Mouse (Mus musculus) heart, postnatal 14 days (tissue): ENCODE data around the gene Gsg1l. TPM values are rescaled to one million over a fixed set of nuclear protein-coding genes. Genes with fewer than 3 reads are reported as not detected.
A peak's percentile ranks its signal among the peaks of the same experiment; 100 is the strongest.

ENCODE experiments used
- DNase-seq, 2 experiments: peaks; one replicate each; pipeline ENCODE4 v3.0.0; 2021 to 2022
- intact Hi-C: fragments of 180-260 bp; cut with DNase I; formaldehyde crosslinking; loops from one replicate; pipeline ENCODE4 v1.15.1; 2025
- total RNA-seq, 2 experiments: library from RNA; stranded (reverse); gene quantifications; 2 replicates each; pipeline ENCODE4 v1.2.3; 2021

The Gsg1l gene
- total RNA-seq, 2 experiments from 2014 or later, result 10.3 to 10.7 TPM

DNA sequence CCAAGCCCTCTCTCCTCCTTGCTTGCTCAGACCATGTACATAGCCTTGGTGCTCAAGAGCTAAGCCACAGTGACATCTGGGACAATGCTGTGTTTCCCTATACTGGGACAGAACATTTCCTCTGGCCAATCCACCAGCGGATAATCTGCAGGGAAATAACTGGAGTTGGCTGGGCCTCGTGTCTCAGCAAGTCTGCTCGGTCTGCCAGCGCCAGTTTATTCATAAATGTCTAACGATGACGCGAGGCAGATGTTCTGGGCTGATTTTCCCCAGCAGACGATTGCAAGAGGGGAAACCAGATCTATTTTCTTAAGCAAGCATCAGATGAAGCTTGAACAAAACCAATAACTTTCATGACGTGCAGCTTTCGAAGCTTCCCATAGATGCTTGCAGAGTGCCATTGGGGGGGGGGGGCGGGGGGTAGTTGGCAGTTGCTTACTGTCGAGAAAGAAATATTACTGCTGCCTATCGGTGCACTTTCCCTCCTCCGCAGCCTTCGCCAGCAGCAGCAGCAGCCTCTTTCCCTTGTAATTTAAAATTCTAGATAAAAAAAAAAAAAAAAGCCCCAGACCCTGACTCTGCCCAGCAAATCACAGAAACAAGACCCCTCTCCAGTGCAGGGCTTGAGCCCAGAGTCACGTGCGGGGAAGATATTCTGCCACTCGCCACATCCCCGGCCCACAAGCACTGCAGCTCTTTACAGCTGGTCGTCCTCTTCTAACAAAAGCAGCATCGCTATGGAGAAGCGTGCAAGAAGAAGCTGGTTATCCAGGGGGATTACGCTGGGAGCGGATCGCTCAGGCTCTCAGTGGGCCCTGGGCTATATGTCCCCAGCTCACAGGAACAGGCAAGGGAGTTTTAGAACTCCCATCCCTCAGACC lies 43.6 kb downstream of the Gsg1l start:
- peak; percentile 32 to 42 for DNase-seq

DNA sequence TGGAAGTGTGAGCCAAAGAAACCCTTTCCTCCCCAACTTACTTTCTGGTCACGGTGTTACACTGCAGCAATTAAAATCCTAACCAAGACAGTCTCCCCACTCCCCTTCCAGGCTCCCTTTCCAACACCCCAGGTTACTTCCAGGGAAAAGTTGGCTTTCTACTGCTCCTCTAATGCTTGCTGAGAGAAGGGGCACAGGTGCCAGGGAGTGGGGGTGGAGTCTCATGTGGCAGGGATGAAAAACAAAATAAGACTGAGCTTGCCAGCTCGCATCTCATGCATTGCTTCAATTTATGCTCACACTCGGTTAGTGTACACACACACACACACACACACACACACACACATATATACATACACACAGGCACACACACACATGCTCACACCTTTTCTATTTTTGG lies 46.9 kb downstream of the Gsg1l start:
- DNase-seq, result no peak
- intact Hi-C loops, result no loop called here

More for the DNA sequence above, 43.6 kb downstream of the Gsg1l start:
- intact Hi-C loops, result no loop called here

GRCm38 (mm10) chr7:126032776-126033209 lies 49.4 kb downstream of the Gsg1l start:
- intact Hi-C loops, result no loop called here
- DNase-seq, result no peak

GRCm38 (mm10) chr7:126032365-126032755 lies 49.9 kb downstream of the Gsg1l start:
- intact Hi-C loops, result no loop called here
- no peak for DNase-seq

- peak in 1 of 2 experiments; percentile 37 for DNase-seq
Observed at GRCm38 (mm10) chr7:126031598-126032364, 50.4 kb downstream of the Gsg1l start.

DNA sequence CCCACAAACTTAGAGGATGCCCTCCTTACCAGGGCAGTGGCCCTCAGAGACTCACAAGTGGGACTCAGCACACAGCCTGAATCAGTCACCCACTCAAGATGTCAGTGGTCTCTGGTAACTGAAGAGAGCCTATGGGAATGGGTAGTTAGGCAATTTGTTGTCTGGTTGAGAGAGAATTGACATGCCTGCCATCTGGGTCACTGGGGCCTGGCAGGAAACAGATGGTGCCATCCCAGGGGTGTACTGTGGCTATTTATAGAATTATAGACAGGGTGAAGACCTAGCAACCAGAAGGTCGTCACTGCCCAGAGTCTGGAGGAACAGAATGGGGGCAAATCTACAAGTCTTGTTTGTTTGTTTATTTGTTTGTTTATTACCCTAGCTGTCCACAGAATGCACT lies 54.8 kb downstream of the Gsg1l start:
- intact Hi-C loops, result no loop called here

More at GRCm38 (mm10) chr7:126031598-126032364, 50.4 kb downstream of the Gsg1l start:
- intact Hi-C loops, result no loop called here

DNA sequence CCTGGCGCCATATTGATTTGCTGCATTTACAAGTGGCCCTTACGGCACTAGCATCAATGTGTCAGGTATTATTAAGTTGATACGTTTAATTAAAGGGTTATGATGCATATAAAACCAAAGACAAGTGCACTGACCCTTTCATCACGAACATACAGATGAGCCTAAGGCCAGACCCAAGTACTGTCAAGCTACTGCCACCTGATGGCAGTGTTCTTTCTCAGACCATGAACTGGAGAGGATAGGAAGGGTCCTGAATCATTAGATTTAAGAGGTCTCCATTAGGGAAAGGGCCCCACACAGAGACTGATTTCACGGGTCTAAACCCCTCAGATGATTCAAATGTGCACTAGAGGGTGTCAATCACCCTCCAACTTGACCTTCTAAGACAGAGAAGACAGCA lies 55.6 kb downstream of the Gsg1l start:
- intact Hi-C loops, result no loop called here

More for the DNA sequence above, 54.8 kb downstream of the Gsg1l start:
- DNase-seq, result peak in 1 of 2 experiments; percentile 22

GRCm38 (mm10) chr7:126019966-126020365 lies 62.2 kb downstream of the Gsg1l start:
- DNase-seq, result no peak
- intact Hi-C loops, result no loop called here

More for the DNA sequence above, 55.6 kb downstream of the Gsg1l start:
- DNase-seq, result no peak

- intact Hi-C loops, result no loop called here
Observed at GRCm38 (mm10) chr7:126019321-126019720, 62.9 kb downstream of the Gsg1l start.

GRCm38 (mm10) chr7:126017455-126017854 lies 64.8 kb downstream of the Gsg1l start:
- intact Hi-C loops, result no loop called here
- DNase-seq, result no peak

More at GRCm38 (mm10) chr7:126019321-126019720, 62.9 kb downstream of the Gsg1l start:
- DNase-seq, result no peak

- intact Hi-C loops, result no loop called here
- DNase-seq, result no peak
Observed at GRCm38 (mm10) chr7:126012325-126013021, 69.7 kb downstream of the Gsg1l start.

GRCm38 (mm10) chr7:126008789-126009148 lies 73.4 kb downstream of the Gsg1l start:
- DNase-seq, result no peak
- intact Hi-C loops, result no loop called here

GRCm38 (mm10) chr7:126008139-126008788 lies 73.9 kb downstream of the Gsg1l start:
- intact Hi-C loops, result no loop called here
- DNase-seq, result no peak

DNA sequence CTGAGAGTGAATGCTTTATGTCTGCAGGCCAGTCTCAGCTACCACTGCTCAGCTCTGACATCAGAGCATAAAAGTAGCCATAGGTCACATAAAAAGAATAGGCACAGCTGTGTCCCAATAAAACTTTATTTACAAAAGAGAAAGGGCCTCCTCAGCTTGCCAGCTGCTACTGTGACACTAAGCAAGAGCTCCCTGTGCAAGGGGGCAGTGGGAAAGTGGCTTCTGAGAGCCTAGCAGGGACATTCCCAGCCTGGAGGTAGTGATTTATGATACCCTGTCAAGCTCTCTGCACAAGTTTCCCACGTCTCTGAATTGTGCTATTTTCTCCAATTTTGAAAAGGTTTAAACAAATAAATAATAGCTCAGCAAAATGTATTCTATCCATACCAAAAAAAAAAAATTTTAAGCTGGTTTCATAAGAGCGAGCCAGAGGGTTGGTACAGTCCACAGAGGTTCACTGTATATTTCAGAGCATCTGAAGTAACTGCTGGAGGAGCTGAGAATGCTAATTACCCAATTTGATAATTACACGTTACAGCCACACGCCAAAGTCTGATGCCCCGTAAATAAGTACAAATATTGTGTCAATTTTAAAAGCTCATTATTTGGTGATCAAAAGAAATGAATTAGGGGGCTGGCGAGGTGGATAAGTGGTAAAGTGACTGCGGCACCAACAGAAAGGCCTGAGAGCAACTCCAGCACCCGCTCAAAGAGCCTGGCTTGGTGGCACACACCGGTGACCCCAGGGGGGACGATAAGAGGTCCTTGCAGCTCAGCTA lies 74.9 kb downstream of the Gsg1l start:
- DNase-seq, result no peak
- intact Hi-C loops, result no loop called here

DNA sequence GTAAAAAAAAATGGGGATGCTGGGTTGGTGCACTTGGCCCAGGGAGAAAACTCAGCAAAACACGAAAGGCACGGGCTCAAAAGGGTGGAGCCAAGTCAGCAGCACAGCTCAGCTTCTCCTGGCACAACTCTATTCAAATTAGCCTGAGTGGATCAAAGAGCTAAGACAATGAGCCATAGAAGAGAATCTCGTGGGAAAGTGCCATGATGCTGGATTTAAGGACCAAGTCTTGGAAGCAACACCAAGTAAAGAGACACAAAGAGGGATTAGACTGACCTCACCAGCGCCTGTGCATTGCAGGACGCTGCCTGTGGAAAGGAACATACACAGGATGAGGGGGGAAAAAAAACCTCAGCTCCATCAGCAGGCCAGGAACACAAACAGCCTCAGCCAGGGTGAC lies 76.9 kb downstream of the Gsg1l start:
- no peak for DNase-seq
- intact Hi-C loops, result no loop called here

DNA sequence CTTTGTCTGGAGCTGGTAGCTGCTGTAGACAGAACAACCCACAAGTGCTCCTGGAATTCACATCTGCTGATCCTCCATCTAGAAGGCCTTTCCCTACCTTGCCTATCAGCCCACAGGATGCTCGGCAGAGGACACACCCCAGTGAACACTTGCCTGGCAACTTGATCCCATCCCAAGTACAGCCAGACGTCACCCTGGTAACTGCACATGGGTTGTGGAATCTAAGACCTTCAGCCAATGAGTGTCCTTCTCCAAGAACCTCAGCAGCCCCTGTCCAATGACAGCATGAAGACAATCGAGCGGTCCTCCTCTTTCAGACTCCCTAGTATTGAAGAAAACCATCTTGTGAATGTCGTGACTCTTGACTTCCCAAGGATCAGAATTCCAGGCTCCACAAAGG lies 80.5 kb downstream of the Gsg1l start:
- intact Hi-C loops, result no loop called here
- DNase-seq, result no peak

DNA sequence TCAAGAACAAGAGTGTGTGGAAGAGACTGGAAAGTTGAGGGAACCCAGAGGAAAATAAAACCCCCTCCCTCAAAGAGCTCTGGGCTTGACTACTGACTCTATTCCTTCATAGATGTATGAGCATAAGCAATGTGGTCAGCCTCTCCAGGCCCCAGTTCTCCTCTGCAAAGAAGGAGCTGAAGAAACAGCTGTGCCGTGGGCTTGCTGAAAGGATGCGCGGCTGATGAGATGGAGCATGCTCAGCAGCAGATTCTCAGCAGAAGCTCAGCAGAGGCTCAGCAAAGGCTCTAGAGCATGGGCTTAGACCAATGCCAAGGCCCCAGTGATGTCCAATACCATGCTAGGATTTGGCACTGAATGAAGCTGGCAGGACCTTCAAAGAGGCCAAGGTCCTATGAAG lies 82.3 kb downstream of the Gsg1l start:
- no peak for DNase-seq
- intact Hi-C loops, result no loop called here

DNA sequence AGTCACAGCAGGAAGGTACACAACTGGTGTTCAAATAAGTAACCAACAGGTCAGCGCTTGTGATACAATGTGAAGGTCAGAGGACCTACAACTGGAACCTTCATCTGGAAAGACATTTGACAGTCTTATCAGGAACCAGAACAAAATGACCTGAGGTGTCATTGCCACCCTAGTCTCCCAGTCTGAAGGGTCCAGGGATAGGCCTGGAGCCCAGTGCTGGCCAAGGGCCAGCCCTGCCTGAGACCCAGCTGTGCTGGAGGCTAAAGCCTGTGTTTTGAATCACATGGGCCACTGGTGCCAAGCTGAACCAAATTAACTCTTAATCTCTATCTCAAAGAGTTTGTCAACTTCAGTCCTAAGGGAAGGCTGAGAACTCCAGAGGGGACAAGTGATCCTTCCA lies 86.1 kb downstream of the Gsg1l start:
- intact Hi-C loops, result no loop called here
- peak; percentile 66 to 71 for DNase-seq

DNA sequence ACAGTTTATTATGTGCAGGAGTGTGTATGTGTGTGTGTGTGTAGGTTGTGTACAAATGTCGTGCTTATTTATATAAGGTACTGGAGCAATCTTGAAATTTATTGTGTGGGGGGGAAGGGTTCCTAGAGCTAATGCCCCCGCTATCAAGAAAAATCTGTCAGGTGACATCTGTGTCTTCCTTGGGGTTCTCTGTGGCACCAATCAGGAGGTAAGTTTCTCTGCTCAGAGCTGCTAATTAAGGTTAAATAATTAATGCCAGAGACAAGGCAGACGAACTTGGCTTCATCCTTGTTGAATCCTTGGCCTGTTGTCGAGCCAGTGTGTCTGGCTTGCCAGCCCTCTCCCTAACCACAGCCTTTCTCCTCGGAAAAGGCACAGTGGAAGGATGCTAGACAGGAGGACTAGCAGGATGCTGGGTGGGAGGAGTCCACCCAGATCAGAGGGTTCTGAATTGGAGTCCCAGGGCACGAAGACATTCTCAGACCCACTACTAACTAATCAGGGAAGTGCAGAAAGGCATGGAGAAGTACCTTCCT lies 89.8 kb downstream of the Gsg1l start:
- intact Hi-C loops, result no loop called here
- DNase-seq, result no peak
